Mouse (Mus musculus): Measurements from ENCODE around the gene Olfr1006.
"Not testable (repeated sequence)": the region's sequence is repeated elsewhere in the genome, so short reads cannot be mapped to it uniquely, and the experiment has no call there.

- TF ChIP-seq POLR2A (IDR thresholded peaks at IDR 0.05; ENCODE audit: borderline replicate concordance, control insufficient read depth, low read depth, low read length); CTCF (IDR thresholded peaks at IDR 0.05; ENCODE audit: control insufficient read depth, insufficient read depth, low read length): not testable (repeated sequence)
Measured at GRCm38 (mm10) chr2:85664355-85664754, 14.2 kb downstream of the Olfr1006 start, which contains the start of gene Olfr154.

Measured in bone marrow, adult 2 months (tissue).